Mouse (Mus musculus): Measurements from ENCODE around the gene Eprs. TPM values are rescaled to one million over a fixed set of nuclear protein-coding genes. Genes with fewer than 3 reads are reported as not detected.

Gene Eprs
- polyA plus RNA-seq, 1 experiment from 2014 or later: 172 TPM

DNA sequence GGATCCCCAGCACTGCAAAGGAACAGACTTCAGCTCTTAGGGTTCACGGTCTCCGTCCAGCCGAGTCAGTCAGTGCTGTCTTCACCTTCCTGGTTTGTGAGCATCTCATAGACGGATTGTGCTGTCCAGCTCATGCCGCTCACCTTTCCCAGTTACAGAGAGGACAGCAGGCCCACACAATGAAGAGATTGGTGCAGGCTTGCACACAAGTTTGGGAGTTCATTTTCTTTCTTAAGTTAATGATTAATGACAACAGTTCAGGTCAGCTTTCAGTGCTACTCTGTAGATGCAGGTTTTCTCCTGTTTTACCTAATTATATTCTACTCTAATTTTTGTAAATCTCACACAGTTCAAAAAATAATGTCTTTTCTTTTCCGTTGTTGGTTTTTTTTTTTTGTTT, 7.1 kb downstream of the Eprs start:
- no peak overlapping the region for H3K27ac ChIP-seq (ENCODE audit: low read depth, low read length)
- H3K9ac ChIP-seq (ENCODE audit: low read depth, low read length): no peak overlapping the region
- no peaks in the 10 kb centered on the region for H3K9me3 ChIP-seq (ENCODE audit: control insufficient read depth, low read length)
- no peak for DNase-seq (ENCODE audit: low spot score)
- no peaks in the 10 kb centered on the region; the same call in 1 of the 2 replicates for H3K36me3 ChIP-seq (ENCODE audit: control insufficient read depth, insufficient read depth, low read length)
- no peaks in the 10 kb centered on the region for H3K4me1 ChIP-seq (replicated peaks; ENCODE audit: control insufficient read depth, insufficient read depth, low read length)
- H3K4me2 ChIP-seq (replicated peaks; ENCODE audit: low read depth, low read length): no peak overlapping the region
- WGBS: 97% methylated on average over 6 of the region's 6 CpGs
- no peak for ATAC-seq (ENCODE audit: low FRiP score)
- H3K4me3 ChIP-seq (ENCODE audit: low read depth, low read length): no peak overlapping the region
- no peaks in the 10 kb centered on the region for H3K27me3 ChIP-seq (ENCODE audit: control insufficient read depth, insufficient read depth, low read length)

DNA sequence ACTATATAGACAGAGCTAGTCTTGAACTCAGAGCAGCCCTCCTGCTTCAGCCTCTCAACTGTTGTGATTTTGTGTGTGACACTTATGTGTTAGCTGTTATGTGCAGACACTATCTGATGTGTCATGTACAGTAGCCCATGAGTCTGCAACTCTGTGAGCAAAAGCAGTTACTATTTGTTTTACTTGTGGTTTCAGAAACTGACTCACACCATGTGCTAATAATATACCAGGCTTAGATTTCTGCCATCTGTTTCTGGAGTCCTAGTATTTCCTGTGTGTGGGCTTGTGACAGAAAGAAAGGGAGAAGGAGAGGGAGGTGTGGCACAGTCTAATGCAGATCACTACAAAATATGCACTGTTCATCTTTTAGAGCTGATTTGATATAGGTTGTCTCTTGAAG, 13.5 kb downstream of the Eprs start:
- Histone ChIP-seq H3K27ac (ENCODE audit: low read depth, low read length) (no peak overlapping the region), H3K4me1 (replicated peaks; ENCODE audit: control insufficient read depth, insufficient read depth, low read length) (no peaks in the 10 kb centered on the region), H3K4me3 (ENCODE audit: low read depth, low read length) (no peak overlapping the region), H3K4me2 (replicated peaks; ENCODE audit: low read depth, low read length) (no peak overlapping the region), H3K9ac (ENCODE audit: low read depth, low read length) (no peak overlapping the region), H3K9me3 (ENCODE audit: control insufficient read depth, low read length) (no peaks in the 10 kb centered on the region), H3K36me3 (ENCODE audit: control insufficient read depth, insufficient read depth, low read length) (peaks cover 5% of the 10 kb centered on the region), H3K27me3 (ENCODE audit: control insufficient read depth, insufficient read depth, low read length) (no peaks in the 10 kb centered on the region)
- no peak for ATAC-seq (ENCODE audit: low FRiP score)
- no peak for DNase-seq (ENCODE audit: low spot score)

DNA sequence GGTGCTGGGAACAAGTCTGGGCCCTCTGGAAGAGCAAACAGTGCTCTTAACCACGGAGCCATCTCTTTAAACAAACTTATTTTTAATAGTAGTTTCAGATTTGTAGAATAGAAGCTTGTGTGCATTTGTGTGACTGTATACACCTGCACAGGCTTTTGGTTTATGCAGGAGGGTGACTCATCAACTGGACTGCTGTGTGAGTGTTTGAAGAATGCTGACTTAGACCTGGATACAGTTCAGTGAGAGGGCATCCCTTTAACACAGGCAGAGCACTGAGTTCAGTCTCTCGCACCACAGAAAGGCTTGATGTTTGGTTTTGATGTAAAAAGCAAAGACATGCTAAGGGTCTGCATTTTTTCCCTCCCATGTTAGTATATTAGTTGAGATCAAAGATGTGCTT, 14.6 kb downstream of the Eprs start:
- H3K4me1 ChIP-seq (replicated peaks; ENCODE audit: control insufficient read depth, insufficient read depth, low read length): no peaks in the 10 kb centered on the region
- no peak overlapping the region for H3K27ac ChIP-seq (ENCODE audit: low read depth, low read length)
- WGBS: 85% methylated on average over 2 of the region's 2 CpGs
- peaks cover 5% of the 10 kb centered on the region for H3K36me3 ChIP-seq (ENCODE audit: control insufficient read depth, insufficient read depth, low read length)
- no peaks in the 10 kb centered on the region for H3K27me3 ChIP-seq (ENCODE audit: control insufficient read depth, insufficient read depth, low read length)
- no peak for ATAC-seq (ENCODE audit: low FRiP score)
- no peak overlapping the region for H3K9ac ChIP-seq (ENCODE audit: low read depth, low read length)
- no peak overlapping the region for H3K4me2 ChIP-seq (replicated peaks; ENCODE audit: low read depth, low read length)
- H3K4me3 ChIP-seq (ENCODE audit: low read depth, low read length): no peak overlapping the region
- no peaks in the 10 kb centered on the region for H3K9me3 ChIP-seq (ENCODE audit: control insufficient read depth, low read length)
- no peak for DNase-seq (ENCODE audit: low spot score)

DNA sequence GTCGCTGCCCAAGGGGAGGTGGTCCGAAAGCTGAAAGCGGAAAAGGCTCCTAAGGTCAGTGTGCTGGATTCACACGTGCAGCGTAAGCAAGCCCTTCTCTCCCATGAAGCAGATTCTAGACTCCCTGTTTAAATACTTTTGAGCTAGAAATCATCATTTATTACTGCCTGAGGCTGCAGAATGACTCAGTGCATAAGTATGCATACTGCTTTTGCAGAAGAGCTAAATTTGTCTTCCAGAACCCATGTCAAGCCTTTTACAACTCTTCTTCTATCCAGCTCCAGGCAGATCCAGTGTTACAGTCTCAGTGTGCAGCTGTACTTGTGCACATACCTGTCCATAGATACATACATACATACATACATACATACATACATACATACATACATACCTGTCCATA, 38.8 kb downstream of the Eprs start:
- Histone ChIP-seq H3K36me3 (ENCODE audit: control insufficient read depth, insufficient read depth, low read length) (no peaks in the 10 kb centered on the region; the same call in 1 of the 2 replicates), H3K27me3 (ENCODE audit: control insufficient read depth, insufficient read depth, low read length) (no peaks in the 10 kb centered on the region), H3K4me2 (replicated peaks; ENCODE audit: low read depth, low read length) (no peak overlapping the region), H3K27ac (ENCODE audit: low read depth, low read length) (no peak overlapping the region), H3K4me3 (ENCODE audit: low read depth, low read length) (no peak overlapping the region), H3K9me3 (ENCODE audit: control insufficient read depth, low read length) (no peaks in the 10 kb centered on the region), H3K9ac (ENCODE audit: low read depth, low read length) (no peak overlapping the region), H3K4me1 (replicated peaks; ENCODE audit: control insufficient read depth, insufficient read depth, low read length) (no peaks in the 10 kb centered on the region)
- no peak for ATAC-seq (ENCODE audit: low FRiP score)
- no peak for DNase-seq (ENCODE audit: low spot score)
- 97% methylated on average over 5 of the region's 5 CpGs for WGBS

DNA sequence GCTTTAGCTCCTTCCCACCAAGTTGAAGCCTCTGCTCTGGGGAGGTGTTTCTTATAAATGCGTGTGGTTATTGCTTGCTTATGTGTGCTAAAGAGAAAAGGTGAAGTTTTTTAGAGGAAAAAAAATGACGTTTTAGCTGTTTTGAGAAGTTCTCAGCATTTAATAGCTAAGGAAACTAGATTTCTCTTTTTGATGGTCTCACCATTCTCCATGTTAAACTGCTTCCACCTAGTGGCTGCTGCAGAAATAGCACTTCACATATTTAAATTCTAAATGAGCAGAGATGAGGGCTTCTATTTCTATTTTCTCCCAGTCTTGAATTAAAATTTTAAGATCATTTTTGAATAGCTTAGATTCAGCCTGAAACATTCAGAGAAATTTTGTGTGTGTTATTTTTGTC, 41.2 kb downstream of the Eprs start:
- H3K4me1 ChIP-seq (replicated peaks; ENCODE audit: control insufficient read depth, insufficient read depth, low read length): no peaks in the 10 kb centered on the region
- DNase-seq (ENCODE audit: low spot score): peak; percentile 50
- no peak overlapping the region for H3K4me2 ChIP-seq (replicated peaks; ENCODE audit: low read depth, low read length)
- H3K27me3 ChIP-seq (ENCODE audit: control insufficient read depth, insufficient read depth, low read length): no peaks in the 10 kb centered on the region
- 46% methylated on average over 2 of the region's 2 CpGs for WGBS
- no peak overlapping the region for H3K9ac ChIP-seq (ENCODE audit: low read depth, low read length)
- H3K36me3 ChIP-seq (ENCODE audit: control insufficient read depth, insufficient read depth, low read length): peaks cover 3% of the 10 kb centered on the region; the same call in 1 of the 2 replicates
- no peak overlapping the region for H3K27ac ChIP-seq (ENCODE audit: low read depth, low read length)
- H3K9me3 ChIP-seq (ENCODE audit: control insufficient read depth, low read length): no peaks in the 10 kb centered on the region
- no peak overlapping the region for H3K4me3 ChIP-seq (ENCODE audit: low read depth, low read length)
- no peak for ATAC-seq (ENCODE audit: low FRiP score)

DNA sequence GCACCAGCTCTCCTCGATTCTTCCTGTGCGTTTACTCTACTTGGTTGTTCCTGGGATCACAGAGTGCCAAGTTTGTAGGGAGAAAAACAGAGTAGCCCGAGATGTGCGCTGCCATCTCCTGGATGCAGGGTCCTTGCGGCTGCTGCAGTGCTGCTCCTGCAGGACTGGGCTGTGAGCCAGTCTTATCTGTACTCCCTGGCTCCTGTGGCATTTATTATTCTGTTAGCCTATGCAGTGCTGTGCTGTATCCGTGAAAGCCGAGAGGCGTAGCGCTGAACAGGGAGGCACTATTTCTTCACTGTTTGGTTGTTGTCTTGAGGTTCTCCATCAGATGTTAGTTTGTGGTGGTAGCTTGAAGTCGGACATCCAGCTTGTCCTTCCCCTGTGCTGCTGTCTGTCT, 43.1 kb downstream of the Eprs start:
- Histone ChIP-seq H3K4me1 (replicated peaks; ENCODE audit: control insufficient read depth, insufficient read depth, low read length) (no peaks in the 10 kb centered on the region), H3K36me3 (ENCODE audit: control insufficient read depth, insufficient read depth, low read length) (peaks cover 3% of the 10 kb centered on the region), H3K4me3 (ENCODE audit: low read depth, low read length) (no peak overlapping the region), H3K27ac (ENCODE audit: low read depth, low read length) (no peak overlapping the region), H3K4me2 (replicated peaks; ENCODE audit: low read depth, low read length) (no peak overlapping the region), H3K9me3 (ENCODE audit: control insufficient read depth, low read length) (no peaks in the 10 kb centered on the region), H3K9ac (ENCODE audit: low read depth, low read length) (no peak overlapping the region), H3K27me3 (ENCODE audit: control insufficient read depth, insufficient read depth, low read length) (no peaks in the 10 kb centered on the region)
- 95% methylated on average over 10 of the region's 10 CpGs for WGBS
- no peak for DNase-seq (ENCODE audit: low spot score)
- no peak for ATAC-seq (ENCODE audit: low FRiP score)

DNA sequence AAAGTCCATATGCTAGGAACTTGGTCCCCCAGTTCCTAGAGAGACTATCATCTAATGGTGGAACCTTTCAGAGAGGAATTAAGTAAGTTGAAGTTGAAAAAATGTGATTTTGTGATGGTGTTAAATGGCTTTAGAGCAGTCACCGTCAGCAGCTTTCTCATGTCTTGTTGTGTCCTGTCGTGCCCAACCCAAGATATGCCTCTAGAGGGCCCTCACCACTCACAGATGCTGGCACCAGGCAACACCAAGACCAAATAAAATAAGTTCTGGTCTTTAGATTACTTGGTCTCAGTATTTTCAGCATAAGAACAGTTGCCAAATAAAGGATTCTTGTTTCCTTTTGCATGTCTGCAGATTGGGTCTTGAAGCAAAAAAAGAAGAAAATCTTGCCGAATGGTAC, 47.0 kb downstream of the Eprs start:
- Histone ChIP-seq H3K9me3 (ENCODE audit: control insufficient read depth, low read length) (no peaks in the 10 kb centered on the region), H3K4me1 (replicated peaks; ENCODE audit: control insufficient read depth, insufficient read depth, low read length) (no peaks in the 10 kb centered on the region), H3K27me3 (ENCODE audit: control insufficient read depth, insufficient read depth, low read length) (no peaks in the 10 kb centered on the region), H3K4me2 (replicated peaks; ENCODE audit: low read depth, low read length) (no peak overlapping the region), H3K36me3 (ENCODE audit: control insufficient read depth, insufficient read depth, low read length) (peaks cover 5% of the 10 kb centered on the region), H3K4me3 (ENCODE audit: low read depth, low read length) (no peak overlapping the region), H3K9ac (ENCODE audit: low read depth, low read length) (no peak overlapping the region), H3K27ac (ENCODE audit: low read depth, low read length) (no peak overlapping the region)
- ATAC-seq (ENCODE audit: low FRiP score) (no peak), DNase-seq (ENCODE audit: low spot score) (peak; percentile 19)
- 84% methylated on average over 3 of the region's 3 CpGs for WGBS

DNA sequence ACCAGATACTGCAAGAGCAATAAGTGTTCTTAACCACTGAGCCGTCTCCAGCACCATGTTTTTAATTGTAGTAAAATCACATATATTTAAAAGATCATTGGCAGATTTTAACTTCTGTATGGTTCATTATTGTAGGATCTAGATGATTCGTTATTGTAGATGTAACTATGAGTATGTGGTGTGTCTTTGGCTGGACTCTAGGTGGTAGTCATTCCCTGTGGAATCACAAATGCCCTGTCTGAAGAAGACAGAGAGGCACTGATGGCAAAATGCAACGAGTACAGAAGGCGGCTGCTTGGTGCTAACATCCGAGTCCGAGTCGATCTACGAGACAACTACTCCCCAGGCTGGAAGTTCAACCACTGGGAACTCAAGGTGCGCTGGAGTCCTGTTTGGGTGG, 55.2 kb downstream of the Eprs start:
- no peaks in the 10 kb centered on the region for H3K27me3 ChIP-seq (ENCODE audit: control insufficient read depth, insufficient read depth, low read length)
- H3K4me2 ChIP-seq (replicated peaks; ENCODE audit: low read depth, low read length): no peak overlapping the region
- 96% methylated on average over 9 of the region's 9 CpGs for WGBS
- H3K9ac ChIP-seq (ENCODE audit: low read depth, low read length): no peak overlapping the region
- peaks cover 5% of the 10 kb centered on the region; the same call in 1 of the 2 replicates for H3K36me3 ChIP-seq (ENCODE audit: control insufficient read depth, insufficient read depth, low read length)
- H3K4me3 ChIP-seq (ENCODE audit: low read depth, low read length): no peak overlapping the region
- H3K27ac ChIP-seq (ENCODE audit: low read depth, low read length): no peak overlapping the region
- H3K9me3 ChIP-seq (ENCODE audit: control insufficient read depth, low read length): no peaks in the 10 kb centered on the region
- no peak for DNase-seq (ENCODE audit: low spot score)
- no peaks in the 10 kb centered on the region for H3K4me1 ChIP-seq (replicated peaks; ENCODE audit: control insufficient read depth, insufficient read depth, low read length)
- no peak for ATAC-seq (ENCODE audit: low FRiP score)

DNA sequence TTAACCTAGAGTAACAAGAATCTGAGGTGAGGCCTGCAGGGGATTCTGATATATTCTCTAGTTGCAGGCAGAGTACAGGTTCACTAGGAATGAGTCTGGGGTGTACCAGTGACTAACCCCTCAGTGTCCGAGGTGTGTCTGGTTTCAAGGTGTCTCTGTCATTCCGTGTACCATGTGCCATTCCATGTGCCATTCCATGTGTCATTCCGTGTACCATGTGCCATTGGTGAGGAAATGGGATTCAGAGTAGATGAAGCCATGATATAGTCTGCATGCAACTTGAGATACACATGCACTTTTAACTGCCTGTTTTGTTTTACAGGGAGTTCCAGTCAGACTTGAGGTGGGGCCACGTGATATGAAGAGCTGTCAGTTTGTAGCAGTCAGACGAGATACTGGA, 57.0 kb downstream of the Eprs start:
- Histone ChIP-seq H3K9me3 (ENCODE audit: control insufficient read depth, low read length) (no peaks in the 10 kb centered on the region), H3K27ac (ENCODE audit: low read depth, low read length) (no peak overlapping the region), H3K27me3 (ENCODE audit: control insufficient read depth, insufficient read depth, low read length) (no peaks in the 10 kb centered on the region), H3K36me3 (ENCODE audit: control insufficient read depth, insufficient read depth, low read length) (peaks cover 3% of the 10 kb centered on the region; the same call in 1 of the 2 replicates), H3K9ac (ENCODE audit: low read depth, low read length) (no peak overlapping the region), H3K4me2 (replicated peaks; ENCODE audit: low read depth, low read length) (no peak overlapping the region), H3K4me3 (ENCODE audit: low read depth, low read length) (no peak overlapping the region), H3K4me1 (replicated peaks; ENCODE audit: control insufficient read depth, insufficient read depth, low read length) (no peaks in the 10 kb centered on the region)
- DNase-seq (ENCODE audit: low spot score): no peak
- 91% methylated on average over 5 of the region's 5 CpGs for WGBS
- no peak for ATAC-seq (ENCODE audit: low FRiP score)
